Mouse (Mus musculus): ENCODE results near the gene Atrip.

The Atrip gene

DNA sequence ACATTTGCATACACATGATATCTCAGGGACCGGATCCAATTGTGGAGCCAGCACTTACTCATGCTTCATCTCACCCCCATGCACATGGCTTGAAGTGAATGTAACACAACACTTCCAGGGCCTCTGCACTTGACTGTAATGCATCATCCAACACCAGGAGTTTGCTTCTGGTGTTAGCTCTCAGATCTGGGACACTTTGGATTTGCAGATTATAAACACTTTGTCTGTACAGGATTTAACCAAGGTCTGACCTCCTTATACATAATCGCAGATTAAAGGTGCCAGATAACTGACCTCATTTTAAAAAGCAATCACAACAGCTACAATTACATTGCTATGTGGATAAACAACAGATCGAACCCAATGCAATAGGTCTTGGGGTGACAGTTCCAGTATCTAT, 6.6 kb upstream of the Atrip start:
- in situ Hi-C loops (cut with MboI; ENCODE audit: low pct_unique_long_range_greater_than_20kb in 1 of 2, low sequenced_read_pairs in 2 of 2, unreplicated experiment in 1 of 2), result no loop called here

DNA sequence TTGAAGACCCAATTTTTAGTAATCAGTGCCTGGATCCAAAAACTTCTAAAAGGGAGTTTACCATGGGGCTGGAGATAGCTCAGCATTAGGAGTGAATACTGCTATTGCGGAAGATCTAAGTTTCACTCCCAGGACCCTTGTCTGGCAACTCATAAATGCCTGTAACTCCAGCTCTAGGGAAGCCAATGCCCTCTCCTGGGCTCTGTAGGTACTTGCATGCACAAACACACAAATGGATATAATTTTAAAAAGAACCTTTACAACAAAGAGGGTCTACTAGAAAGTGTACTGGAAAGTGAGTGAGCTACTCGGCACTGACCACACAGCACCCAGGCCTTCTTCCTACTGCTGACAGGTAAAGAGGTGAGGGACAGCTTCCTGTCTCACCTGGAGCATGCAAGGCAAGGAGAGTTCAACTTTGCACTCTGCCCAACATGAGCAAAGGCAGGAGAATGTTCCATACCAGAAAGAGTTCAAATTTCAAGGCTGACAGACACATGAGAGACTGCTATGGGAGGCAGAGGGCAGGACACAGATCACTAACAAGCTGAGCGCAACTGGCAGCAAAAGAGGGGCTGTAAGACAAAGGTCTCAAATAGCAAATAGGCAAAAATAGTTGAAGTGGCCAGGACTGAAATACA, 5.7 kb downstream of the Atrip start:
- in situ Hi-C loops (cut with MboI; ENCODE audit: low pct_unique_long_range_greater_than_20kb in 1 of 2, low sequenced_read_pairs in 2 of 2, unreplicated experiment in 1 of 2), result no loop called here

GRCm38 (mm10) chr9:109060898-109061295, 13.0 kb downstream of the Atrip start:
- in situ Hi-C loops (cut with MboI; ENCODE audit: low pct_unique_long_range_greater_than_20kb in 1 of 2, low sequenced_read_pairs in 2 of 2, unreplicated experiment in 1 of 2), result no loop called here

- in situ Hi-C loops (cut with MboI; ENCODE audit: low pct_unique_long_range_greater_than_20kb in 1 of 2, low sequenced_read_pairs in 2 of 2, unreplicated experiment in 1 of 2), result no loop called here
Observed at GRCm38 (mm10) chr9:109060184-109060897, 13.6 kb downstream of the Atrip start.

DNA sequence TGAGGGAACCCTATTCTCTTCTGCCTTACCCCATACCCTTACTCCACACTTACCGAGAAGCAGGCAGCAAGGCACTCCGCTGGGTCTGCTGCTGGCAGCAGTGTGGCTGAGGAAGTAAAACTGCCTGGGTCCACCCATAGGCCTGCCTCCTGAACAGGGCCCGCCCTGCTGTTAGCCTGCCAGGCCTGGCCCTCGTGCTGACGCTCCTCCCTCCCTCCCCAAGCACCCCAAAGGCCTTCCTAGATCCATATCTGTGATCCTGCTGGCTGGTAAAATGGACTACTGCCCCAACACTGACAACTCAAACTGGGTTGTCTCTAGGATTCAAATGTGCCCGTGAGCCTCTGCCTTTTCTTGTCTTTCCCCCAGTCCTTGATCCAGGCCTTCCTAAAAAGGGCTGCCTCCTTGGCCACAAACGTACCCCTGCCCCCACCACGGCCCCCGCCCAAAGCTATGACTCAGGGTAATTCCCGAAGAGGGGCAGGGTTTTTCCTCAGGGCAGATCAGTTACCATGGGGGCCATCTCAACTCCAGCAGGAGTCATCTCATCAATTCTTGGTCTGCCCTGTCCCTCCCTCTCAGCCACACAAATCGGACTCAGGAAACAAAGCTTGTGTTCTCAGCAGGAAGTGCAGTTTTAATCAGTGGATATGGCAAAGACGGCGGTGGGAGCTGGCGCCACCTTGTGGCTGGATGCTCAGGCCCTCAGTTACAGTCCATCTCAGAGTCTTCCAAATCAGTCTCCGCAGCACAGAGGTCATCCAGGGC, 14.6 kb downstream of the Atrip start, which contains the start of gene Trex1:
Gene Trex1, minus strand, starts transcription at position 599 of the 768 bp plus-strand sequence.
- in situ Hi-C loops (cut with MboI; ENCODE audit: low pct_unique_long_range_greater_than_20kb in 1 of 2, low sequenced_read_pairs in 2 of 2, unreplicated experiment in 1 of 2), result loop anchor here in 1 of 2 experiments (10.0 kb wide), 1 partner anchor 55 kb away; no protein-coding TSS in a partner anchor

GRCm38 (mm10) chr9:109058006-109058765, 15.7 kb downstream of the Atrip start:
- in situ Hi-C loops (cut with MboI; ENCODE audit: low pct_unique_long_range_greater_than_20kb in 1 of 2, low sequenced_read_pairs in 2 of 2, unreplicated experiment in 1 of 2), result loop anchor here in 1 of 2 experiments (10.0 kb wide), 1 partner anchor 53 kb away; no protein-coding TSS in a partner anchor

DNA sequence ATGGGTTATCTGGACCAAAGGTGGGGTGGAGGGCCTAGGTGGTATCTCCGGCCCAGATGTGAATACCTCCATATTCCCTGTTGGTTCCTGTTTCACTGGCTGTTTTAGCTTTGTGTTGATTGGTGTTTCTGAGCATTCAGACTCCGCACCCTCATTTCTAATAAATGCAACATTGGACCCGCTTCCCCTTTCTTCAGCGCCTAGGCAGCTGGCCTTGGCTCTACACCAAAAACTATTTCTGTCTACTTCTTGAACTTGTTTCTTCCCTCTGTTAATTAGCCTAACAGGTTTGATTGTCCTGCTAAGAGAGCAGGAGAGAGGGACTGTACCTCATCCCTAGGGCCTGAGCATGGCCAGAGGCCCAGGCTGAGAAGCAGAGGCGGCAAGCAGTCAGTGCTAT, 16.4 kb downstream of the Atrip start:
- in situ Hi-C loops (cut with MboI; ENCODE audit: low pct_unique_long_range_greater_than_20kb in 1 of 2, low sequenced_read_pairs in 2 of 2, unreplicated experiment in 1 of 2), result loop anchor here in 1 of 2 experiments (10.0 kb wide), 1 partner anchor 53 kb away; no protein-coding TSS in a partner anchor

- in situ Hi-C loops (cut with MboI; ENCODE audit: low pct_unique_long_range_greater_than_20kb in 1 of 2, low sequenced_read_pairs in 2 of 2, unreplicated experiment in 1 of 2), result loop anchor here in 1 of 2 experiments (10.0 kb wide), 1 partner anchor 52 kb away; no protein-coding TSS in a partner anchor
Observed at GRCm38 (mm10) chr9:109056916-109057315, 17.0 kb downstream of the Atrip start.

GRCm38 (mm10) chr9:109056081-109056690, 17.7 kb downstream of the Atrip start:
- in situ Hi-C loops (cut with MboI; ENCODE audit: low pct_unique_long_range_greater_than_20kb in 1 of 2, low sequenced_read_pairs in 2 of 2, unreplicated experiment in 1 of 2), result loop anchor here in 1 of 2 experiments (10.0 kb wide), 1 partner anchor 51 kb away; no protein-coding TSS in a partner anchor

GRCm38 (mm10) chr9:109055271-109056030, 18.5 kb downstream of the Atrip start:
- in situ Hi-C loops (cut with MboI; ENCODE audit: low pct_unique_long_range_greater_than_20kb in 1 of 2, low sequenced_read_pairs in 2 of 2, unreplicated experiment in 1 of 2), result loop anchor here in 1 of 2 experiments (10.0 kb wide), 1 partner anchor 51 kb away; no protein-coding TSS in a partner anchor

DNA sequence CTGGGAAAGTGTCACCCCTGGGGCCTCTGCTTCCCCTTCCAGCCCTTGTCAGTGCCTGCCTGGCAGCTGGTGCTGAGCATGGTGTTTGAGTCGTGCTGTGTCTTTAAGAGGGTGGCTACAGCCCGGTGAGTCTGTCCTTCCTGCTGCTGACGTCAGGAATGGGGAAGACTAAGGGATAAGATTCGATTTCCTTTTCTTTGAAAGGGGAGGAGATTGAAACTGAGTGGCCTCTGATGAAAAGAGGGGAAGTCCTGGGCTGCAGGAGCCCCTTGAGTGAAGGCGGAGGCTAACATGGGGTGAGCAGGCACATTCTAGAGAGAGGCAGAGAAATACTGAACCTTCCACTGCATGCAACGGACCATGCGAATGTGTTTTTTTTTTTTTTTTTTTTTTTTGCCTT, 19.2 kb downstream of the Atrip start:
- in situ Hi-C loops (cut with MboI; ENCODE audit: low pct_unique_long_range_greater_than_20kb in 1 of 2, low sequenced_read_pairs in 2 of 2, unreplicated experiment in 1 of 2), result loop anchor here in 1 of 2 experiments (10.0 kb wide), 1 partner anchor 50 kb away; no protein-coding TSS in a partner anchor

DNA sequence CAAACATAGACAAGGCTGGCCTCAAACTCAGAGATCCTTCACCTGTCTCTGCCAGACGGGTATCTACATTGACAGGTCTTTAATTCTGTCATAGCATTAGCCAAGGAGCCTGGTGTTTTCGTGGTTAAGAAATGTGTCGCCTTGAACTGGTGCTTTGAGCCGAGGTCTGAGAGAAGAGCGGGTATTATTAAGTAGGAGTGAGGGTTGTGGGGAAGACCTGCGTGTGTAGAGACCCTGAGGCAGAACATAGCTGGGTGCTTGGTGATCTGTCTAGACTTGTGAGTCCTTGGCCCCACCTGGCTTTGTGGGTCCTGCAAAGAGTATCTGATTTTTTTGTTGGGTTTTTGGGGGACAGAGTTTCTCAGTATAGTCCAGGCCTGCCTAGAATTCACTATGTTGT, 20.1 kb downstream of the Atrip start:
- in situ Hi-C loops (cut with MboI; ENCODE audit: low pct_unique_long_range_greater_than_20kb in 1 of 2, low sequenced_read_pairs in 2 of 2, unreplicated experiment in 1 of 2), result loop anchor here in 1 of 2 experiments (10.0 kb wide), 1 partner anchor 49 kb away; no protein-coding TSS in a partner anchor

DNA sequence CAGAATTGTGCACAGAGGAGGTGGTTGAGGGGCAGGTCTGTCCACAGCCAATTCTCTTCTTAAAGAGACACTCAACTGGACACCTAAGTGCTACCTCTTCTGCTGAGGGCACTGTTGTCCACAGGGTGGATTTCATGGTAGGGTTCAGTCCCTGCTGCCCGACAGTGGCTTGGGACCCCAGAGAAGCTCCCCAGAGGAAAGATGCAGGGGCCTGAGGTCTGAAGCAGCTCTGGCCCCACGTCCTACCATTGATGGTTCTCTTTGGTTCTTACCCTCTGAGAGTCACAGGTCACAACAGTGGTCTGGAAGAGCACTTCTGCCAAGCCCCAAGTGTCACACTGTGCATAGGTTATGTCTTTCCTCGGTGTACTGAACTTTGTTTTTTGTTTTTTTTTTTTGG, 20.6 kb downstream of the Atrip start:
- in situ Hi-C loops (cut with MboI; ENCODE audit: low pct_unique_long_range_greater_than_20kb in 1 of 2, low sequenced_read_pairs in 2 of 2, unreplicated experiment in 1 of 2), result loop anchor here in 1 of 2 experiments (10.0 kb wide), 1 partner anchor 49 kb away; no protein-coding TSS in a partner anchor

GRCm38 (mm10) chr9:109052490-109053260, 21.2 kb downstream of the Atrip start:
- in situ Hi-C loops (cut with MboI; ENCODE audit: low pct_unique_long_range_greater_than_20kb in 1 of 2, low sequenced_read_pairs in 2 of 2, unreplicated experiment in 1 of 2), result loop anchor here in 1 of 2 experiments (10.0 kb wide), 1 partner anchor 48 kb away; no protein-coding TSS in a partner anchor

DNA sequence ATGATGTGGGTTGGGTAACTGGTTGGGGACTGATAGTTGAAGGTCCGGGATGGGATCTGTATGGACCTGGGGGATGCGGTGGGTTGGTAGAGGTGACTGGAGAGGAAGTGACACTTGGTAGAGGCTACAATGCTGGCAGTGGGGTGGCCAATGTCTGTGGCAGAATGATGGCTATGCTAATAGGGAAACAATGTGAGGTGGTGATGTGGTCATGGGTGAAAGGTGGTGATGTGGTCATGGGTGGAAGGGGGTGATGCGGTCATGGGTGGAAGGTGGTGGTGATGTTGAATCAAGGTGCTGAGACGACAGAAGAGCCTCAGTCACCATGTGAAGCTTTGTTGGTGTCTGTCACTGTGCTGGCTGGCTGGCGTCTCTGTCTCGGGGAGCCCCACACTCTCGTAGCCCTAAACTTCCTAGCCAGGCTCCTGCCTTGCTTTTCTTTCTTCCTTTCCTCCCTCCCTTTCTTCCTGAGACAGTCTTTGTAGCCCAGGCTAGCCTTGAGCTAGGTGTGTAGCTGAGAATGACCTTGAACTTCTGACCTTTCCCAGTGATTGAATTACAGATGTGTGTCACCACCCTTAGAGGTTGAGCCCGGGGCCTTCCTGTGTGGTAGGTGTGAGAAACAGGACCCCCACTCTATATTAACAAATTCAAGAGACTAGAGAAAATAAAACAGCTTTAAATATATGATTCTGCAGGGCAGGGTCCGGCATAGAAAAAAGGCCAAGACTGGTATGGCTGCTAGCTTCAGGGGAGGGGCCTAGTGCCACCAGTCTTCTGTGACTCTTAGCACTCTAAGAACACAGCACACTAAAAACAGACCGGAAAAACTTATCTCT, 22.1 kb downstream of the Atrip start:
- in situ Hi-C loops (cut with MboI; ENCODE audit: low pct_unique_long_range_greater_than_20kb in 1 of 2, low sequenced_read_pairs in 2 of 2, unreplicated experiment in 1 of 2), result loop anchor here in 1 of 2 experiments (10.0 kb wide), 1 partner anchor 47 kb away; no protein-coding TSS in a partner anchor

Data from mouse embryonic stem cell (cell line).